Mouse (Mus musculus) cerebellum, adult 2 months (tissue): Measurements from ENCODE around the gene Zfp598. TPM values are rescaled to one million over a fixed set of nuclear protein-coding genes. Genes with fewer than 3 reads are reported as not detected.

Source experiments
- DNase-seq, 2 experiments: peaks; one replicate each; pipeline ENCODE4 v3.0.0; 2021
- H3K27ac ChIP-seq: fragments of 200-500 bp; 2 replicates; pipeline ENCODE4 v1.5.1; 2012; ENCODE audit warnings: low read length, control low read depth, inconsistent platforms; ENCODE audit not compliant: insufficient read depth
- H3K27me3 ChIP-seq: fragments of 200-500 bp; 2 replicates; pipeline ENCODE4 v1.6.1; 2012; ENCODE audit warnings: inconsistent platforms, mild to moderate bottlenecking, low read length, moderate library complexity; ENCODE audit not compliant: control insufficient read depth, insufficient read depth
- H3K4me1 ChIP-seq: fragments of 200-500 bp; 2 replicates; pipeline ENCODE4 v1.6.1; 2011; ENCODE audit warnings: low read length; ENCODE audit not compliant: control insufficient read depth, insufficient read depth
- H3K4me3 ChIP-seq: fragments of 200-500 bp; replicated peaks from 2 replicates; pipeline ENCODE3; 2011; ENCODE audit warnings: mild to moderate bottlenecking, low read depth, low read length, control low read depth; ENCODE audit not compliant: insufficient read depth
- CTCF ChIP-seq: fragments of 200-500 bp; IDR thresholded peaks from 2 replicates; pipeline ENCODE4 v1.5.1; 2011; ENCODE audit warnings: low read depth, mild to moderate bottlenecking, control low read depth, low read length, moderate library complexity, borderline replicate concordance; ENCODE audit not compliant: insufficient read depth
- POLR2A ChIP-seq: fragments of 200-500 bp; IDR thresholded peaks from 2 replicates; pipeline ENCODE4 v1.6.1; 2011; ENCODE audit warnings: low read length, control low read depth, borderline replicate concordance; ENCODE audit not compliant: insufficient read depth
- WGBS: fragments of 180-500 bp; shearing (Covaris S2); methylation state at CpG from one replicate; pipeline ENCODE4 v1.1.7; 2018; 5-methylcytosine and 5-hydroxymethylcytosine counted together
- polyA plus RNA-seq: library from polyadenylated mRNA; depleted of rRNA; stranded (reverse); fragments of >200 nt; gene quantifications from 2 replicates; pipeline ENCODE4 v1.2.3, GENCODE M21; 2012; rRNA removed

The Zfp598 gene
- polyA plus RNA-seq, 1 experiment = 92.6 TPM

GRCm38 (mm10) chr17:24729067-24729466 is 59.6 kb downstream of the Zfp598 start:
- H3K4me1 ChIP-seq = no peaks in the 10 kb centered on the region
- no peak overlapping the region for H3K27ac ChIP-seq
- TF ChIP-seq POLR2A (no peak), CTCF (no peak)
- no peaks in the 10 kb centered on the region for H3K27me3 ChIP-seq
- WGBS = 54% methylated on average over 6 of the region's 6 CpGs
- no peak for DNase-seq
- no peak overlapping the region for H3K4me3 ChIP-seq

GRCm38 (mm10) chr17:24730787-24731186 is 61.3 kb downstream of the Zfp598 start:
- Histone ChIP-seq H3K4me3 (no peak overlapping the region), H3K27me3 (no peaks in the 10 kb centered on the region), H3K27ac (no peak overlapping the region), H3K4me1 (no peaks in the 10 kb centered on the region)
- DNase-seq = no peak
- TF ChIP-seq CTCF (no peak), POLR2A (no peak)
- 79% methylated on average over 14 of the region's 14 CpGs for WGBS

Other genes starting within 250 kb of the Zfp598 start
- gene Eci1, start 243.0 kb upstream of the Zfp598 start, polyA plus RNA-seq = 77.3 and 78.6 TPM in 2 replicates
- 22.3 and 22.7 TPM in 2 replicates for gene Dnase1l2, start 226.6 kb upstream of the Zfp598 start, polyA plus RNA-seq
- gene E4f1, start 199.4 kb upstream of the Zfp598 start, polyA plus RNA-seq = 79.4 and 80.6 TPM in 2 replicates
- gene Pgp, start 199.3 kb upstream of the Zfp598 start, polyA plus RNA-seq = 126 and 133 TPM in 2 replicates
- 2.3 TPM in 2 replicates for gene Bricd5, start 195.8 kb upstream of the Zfp598 start, polyA plus RNA-seq
- gene Mlst8, start 190.6 kb upstream of the Zfp598 start, polyA plus RNA-seq = 55.9 and 63.5 TPM in 2 replicates
- 122 and 127 TPM in 2 replicates for gene Caskin1, start 181.1 kb upstream of the Zfp598 start, polyA plus RNA-seq
- 197 and 198 TPM in 2 replicates for gene Traf7, start 141.7 kb upstream of the Zfp598 start, polyA plus RNA-seq
- 21.7 and 22.6 TPM in 2 replicates for gene Rab26, start 135.5 kb upstream of the Zfp598 start, polyA plus RNA-seq
- gene Pkd1, start 119.9 kb upstream of the Zfp598 start, polyA plus RNA-seq = 122 and 132 TPM in 2 replicates
- gene Tsc2, start 37.1 kb upstream of the Zfp598 start, polyA plus RNA-seq = 168 and 194 TPM in 2 replicates
- 9.0 TPM in 2 replicates for gene Nthl1, start 37.0 kb upstream of the Zfp598 start, polyA plus RNA-seq
- gene Slc9a3r2, start 19.4 kb upstream of the Zfp598 start, polyA plus RNA-seq = 140 and 146 TPM in 2 replicates
- gene Npw, start 11.2 kb upstream of the Zfp598 start, polyA plus RNA-seq = not detected in 2 replicates
- 130 and 132 TPM in 2 replicates for gene Syngr3, start 20.3 kb downstream of the Zfp598 start, polyA plus RNA-seq
- gene Gfer, start 26.5 kb downstream of the Zfp598 start, polyA plus RNA-seq = 26.7 and 30.9 TPM in 2 replicates
- 7.3 and 7.4 TPM in 2 replicates for gene Noxo1, start 26.5 kb downstream of the Zfp598 start, polyA plus RNA-seq
- 60.6 and 62.4 TPM in 2 replicates for gene Tbl3, start 38.0 kb downstream of the Zfp598 start, polyA plus RNA-seq
- gene Rnf151, start 48.4 kb downstream of the Zfp598 start, polyA plus RNA-seq = 0.18 and 0.57 TPM in 2 replicates
- gene Rps2, start 48.4 kb downstream of the Zfp598 start, polyA plus RNA-seq = 577 and 621 TPM in 2 replicates
- gene Ndufb10, start 54.8 kb downstream of the Zfp598 start, polyA plus RNA-seq = 548 and 613 TPM in 2 replicates
- 0.67 and 0.70 TPM in 2 replicates for gene Rpl3l, start 58.1 kb downstream of the Zfp598 start, polyA plus RNA-seq
- 63.3 and 66.8 TPM in 2 replicates for gene Msrb1, start 67.0 kb downstream of the Zfp598 start, polyA plus RNA-seq
- 0.80 and 1.0 TPM in 2 replicates for gene Hs3st6, start 83.3 kb downstream of the Zfp598 start, polyA plus RNA-seq
- not detected in 2 replicates for gene Meiob, start 134.6 kb downstream of the Zfp598 start, polyA plus RNA-seq
- gene Hagh, start 170.5 kb downstream of the Zfp598 start, polyA plus RNA-seq = 195 and 209 TPM in 2 replicates
- 31.1 and 33.4 TPM in 2 replicates for gene Fahd1, start 180.7 kb downstream of the Zfp598 start, polyA plus RNA-seq
- 0.11 and 0.27 TPM in 2 replicates for gene Igfals, start 196.3 kb downstream of the Zfp598 start, polyA plus RNA-seq
- gene Nubp2, start 216.7 kb downstream of the Zfp598 start, polyA plus RNA-seq = 36.4 and 39.0 TPM in 2 replicates
- gene Spsb3, start 217.0 kb downstream of the Zfp598 start, polyA plus RNA-seq = 124 and 138 TPM in 2 replicates
- gene Eme2, start 225.4 kb downstream of the Zfp598 start, polyA plus RNA-seq = 57.3 and 62.7 TPM in 2 replicates
- 147 and 149 TPM in 2 replicates for gene Mrps34, start 225.4 kb downstream of the Zfp598 start, polyA plus RNA-seq
- 99.0 and 109 TPM in 2 replicates for gene Nme3, start 226.8 kb downstream of the Zfp598 start, polyA plus RNA-seq